Mouse (Mus musculus) spleen, postnatal 14 days (tissue): ENCODE results near the gene Gtf3a.

ENCODE experiments used
- DNase-seq, 2 experiments: peaks; one replicate each; pipeline ENCODE4 v3.0.0; 2021 to 2022; ENCODE audit warnings: low spot score in 2 of 2

Gtf3a gene

GRCm38 (mm10) chr5:146983216-146983615 is 34.8 kb downstream of the Gtf3a start:
- DNase-seq = peak in 1 of 2 experiments; percentile 43

GRCm38 (mm10) chr5:146985725-146986433 is 37.4 kb downstream of the Gtf3a start:
- DNase-seq = no peak

- no peak for DNase-seq
Observed at GRCm38 (mm10) chr5:146987588-146987987, 39.1 kb downstream of the Gtf3a start.

- DNase-seq = no peak
Observed at GRCm38 (mm10) chr5:146989051-146989450, 40.6 kb downstream of the Gtf3a start.

GRCm38 (mm10) chr5:146993509-146993908 is 45.1 kb downstream of the Gtf3a start:
- no peak for DNase-seq

GRCm38 (mm10) chr5:146994973-146995372 is 46.5 kb downstream of the Gtf3a start:
- no peak for DNase-seq

- no peak for DNase-seq
Observed at GRCm38 (mm10) chr5:146996812-146997211, 48.4 kb downstream of the Gtf3a start.

- DNase-seq = no peak
Observed at GRCm38 (mm10) chr5:146998802-146999201, 50.3 kb downstream of the Gtf3a start.

- DNase-seq = no peak
Observed at GRCm38 (mm10) chr5:147001312-147001711, 52.9 kb downstream of the Gtf3a start.

GRCm38 (mm10) chr5:147003303-147003702 is 54.8 kb downstream of the Gtf3a start:
- no peak for DNase-seq
